Comparison of ENCODE assay signal across 14 mouse cellular contexts in the genomic region with DNA sequence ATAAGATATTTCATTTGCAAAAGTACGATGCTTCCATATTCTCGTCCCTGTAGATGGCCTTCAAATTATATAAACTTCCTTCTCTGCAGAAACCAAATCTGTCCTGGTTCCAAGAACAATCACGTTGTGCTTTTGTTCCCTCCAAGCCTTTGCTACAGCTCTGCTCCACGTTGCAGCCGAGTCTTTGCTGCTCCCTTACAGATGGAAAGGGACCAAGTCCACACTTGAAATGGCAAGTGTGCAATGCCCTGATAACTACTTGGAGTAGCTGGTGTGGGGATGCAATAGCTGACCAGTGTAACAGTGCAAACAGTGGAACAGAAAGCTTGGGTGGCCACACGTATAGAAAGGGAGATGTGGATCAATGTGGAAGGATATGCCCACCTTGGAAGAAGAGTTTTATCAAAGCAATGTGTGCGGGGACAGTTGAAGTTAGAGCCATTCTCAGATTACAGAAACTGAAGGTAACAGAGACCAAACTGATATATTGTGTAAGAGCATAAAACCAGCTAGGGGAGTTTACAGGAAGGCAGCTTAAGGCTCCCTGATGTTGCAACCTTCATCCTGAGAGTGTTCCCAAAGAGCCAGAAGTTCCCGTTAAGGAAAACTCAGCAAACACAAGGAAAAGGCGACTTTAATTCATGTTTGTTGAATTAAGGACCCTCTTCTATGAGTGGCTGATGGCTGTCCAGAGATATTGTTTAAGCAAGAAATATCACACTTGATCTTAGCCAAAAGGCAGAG.
DNase-seq lines count a peak whose midpoint lies in the region; ATAC-seq and TF ChIP-seq lines count a peak whose summit lies in the region.
"Had no signal": no experiment of that assay in that cellular context is flagged by ENCODE, and none has a peak within 500 bp of the region (broad histone marks: within the 10 kb centered on the region; RNA-seq: fewer than 3 reads in every experiment).

No protein-coding gene starts in this region.

- no peak for ATAC-seq in liver, embryonic 12.5 days
- ATAC-seq in liver, postnatal 0 days, result no peak
- ATAC-seq in lung, embryonic 16.5 days (ENCODE audit: low read depth), result peak; percentile 64
- ATAC-seq in megakaryocyte, adult 5-6 weeks (ENCODE audit: poor library complexity, severe bottlenecking), result no peak
- no peak for ATAC-seq in neural tube, embryonic 15.5 days (ENCODE audit: low FRiP score)

- 70% methylated on average over 9 of the region's 9 CpGs for WGBS in heart, embryonic 10.5 days
- WGBS in liver, embryonic 12.5 days (ENCODE audit: insufficient replicate concordance), result 60% methylated on average over 9 of the region's 9 CpGs
- WGBS in liver, postnatal 0 days (ENCODE audit: insufficient replicate concordance), result 64% methylated on average over 9 of the region's 9 CpGs
- WGBS in lung, embryonic 16.5 days, result 35% methylated on average over 9 of the region's 9 CpGs
- 86% methylated on average over 9 of the region's 9 CpGs for WGBS in neural tube, embryonic 15.5 days

- H3K27me3 ChIP-seq in heart, embryonic 10.5 days (ENCODE audit: insufficient read depth, poor library complexity, severe bottlenecking), result no peaks in the 10 kb centered on the region
- H3K27me3 ChIP-seq in liver, embryonic 12.5 days (replicated peaks), result no peaks in the 10 kb centered on the region
- no peaks in the 10 kb centered on the region for H3K27me3 ChIP-seq in liver, postnatal 0 days (ENCODE audit: insufficient read depth, low read length)
- H3K27me3 ChIP-seq in lung, embryonic 16.5 days (ENCODE audit: control insufficient read depth, insufficient read depth, low read depth, low read length), result no peaks in the 10 kb centered on the region
- H3K27me3 ChIP-seq in neural tube, embryonic 15.5 days (replicated peaks), result no peaks in the 10 kb centered on the region

- H3K4me1 ChIP-seq in heart, embryonic 10.5 days, result peaks cover 30% of the 10 kb centered on the region
- H3K4me1 ChIP-seq in liver, embryonic 12.5 days, result no peaks in the 10 kb centered on the region
- H3K4me1 ChIP-seq in liver, postnatal 0 days (ENCODE audit: insufficient read depth), result no peaks in the 10 kb centered on the region
- peaks cover 9% of the 10 kb centered on the region for H3K4me1 ChIP-seq in lung, embryonic 16.5 days (replicated peaks; ENCODE audit: control insufficient read depth, insufficient read depth, low read length)
- peaks cover 15% of the 10 kb centered on the region for H3K4me1 ChIP-seq in neural tube, embryonic 15.5 days

- no peak overlapping the region for H3K9ac ChIP-seq in liver, embryonic 12.5 days
- no peak overlapping the region for H3K9ac ChIP-seq in liver, postnatal 0 days (replicated peaks)
- no peak overlapping the region for H3K9ac ChIP-seq in lung, embryonic 16.5 days (ENCODE audit: low read length)
- no peak overlapping the region for H3K9ac ChIP-seq in neural tube, embryonic 15.5 days (replicated peaks)

- H3K36me3 ChIP-seq in heart, embryonic 10.5 days, result no peaks in the 10 kb centered on the region
- no peaks in the 10 kb centered on the region for H3K36me3 ChIP-seq in liver, embryonic 12.5 days
- no peaks in the 10 kb centered on the region for H3K36me3 ChIP-seq in liver, postnatal 0 days (replicated peaks; ENCODE audit: insufficient read depth, low read length)
- no peaks in the 10 kb centered on the region for H3K36me3 ChIP-seq in lung, embryonic 16.5 days (ENCODE audit: control insufficient read depth, insufficient read depth, low read length)
- H3K36me3 ChIP-seq in neural tube, embryonic 15.5 days, result no peaks in the 10 kb centered on the region
- H3K36me3 ChIP-seq: hindbrain, embryonic 10.5 days had no signal

- TF ChIP-seq EP300 in liver, postnatal 0 days (IDR thresholded peaks at IDR 0.05; ENCODE audit: low read depth), result no peak

- H3K9me3 ChIP-seq in heart, embryonic 10.5 days, result no peaks in the 10 kb centered on the region
- no peaks in the 10 kb centered on the region for H3K9me3 ChIP-seq in liver, embryonic 12.5 days (replicated peaks)
- H3K9me3 ChIP-seq in liver, postnatal 0 days (ENCODE audit: low read length), result no peaks in the 10 kb centered on the region
- H3K9me3 ChIP-seq in lung, embryonic 16.5 days (ENCODE audit: control insufficient read depth, low read length), result peaks cover 4% of the 10 kb centered on the region; the same call in 1 of the 2 replicates
- no peaks in the 10 kb centered on the region for H3K9me3 ChIP-seq in neural tube, embryonic 15.5 days (replicated peaks)
- H3K9me3 ChIP-seq: hindbrain, embryonic 10.5 days had no signal

- H3K4me2 ChIP-seq in liver, embryonic 12.5 days, result no peak overlapping the region
- no peak overlapping the region for H3K4me2 ChIP-seq in liver, postnatal 0 days (ENCODE audit: low read depth, low read length)
- H3K4me2 ChIP-seq in lung, embryonic 16.5 days (ENCODE audit: low read depth, low read length), result no peak overlapping the region
- H3K4me2 ChIP-seq in neural tube, embryonic 15.5 days, result no peak overlapping the region

- no peak for TF ChIP-seq CTCF in liver, postnatal 0 days (IDR thresholded peaks at IDR 0.05; ENCODE audit: low read depth)

- H3K27ac ChIP-seq in heart, embryonic 10.5 days, result peak overlapping the region; percentile 75
- peak overlapping the region; percentile 45; the same call in 1 of the 2 replicates for H3K27ac ChIP-seq in liver, embryonic 12.5 days
- no peak overlapping the region for H3K27ac ChIP-seq in liver, postnatal 0 days (ENCODE audit: low read depth)
- peak overlapping the region; percentile 88 for H3K27ac ChIP-seq in lung, embryonic 16.5 days (ENCODE audit: low read length)
- H3K27ac ChIP-seq in neural tube, embryonic 15.5 days (replicated peaks), result no peak overlapping the region
- H3K27ac ChIP-seq: hindbrain, embryonic 10.5 days had no signal

- no peak overlapping the region for H3K4me3 ChIP-seq in heart, embryonic 10.5 days
- no peak overlapping the region for H3K4me3 ChIP-seq in liver, embryonic 12.5 days
- H3K4me3 ChIP-seq in liver, postnatal 0 days (ENCODE audit: low read depth, low read length), result no peak overlapping the region
- no peak overlapping the region for H3K4me3 ChIP-seq in lung, embryonic 16.5 days (ENCODE audit: low read length)
- H3K4me3 ChIP-seq in neural tube, embryonic 15.5 days (replicated peaks), result no peak overlapping the region
- H3K4me3 ChIP-seq: hindbrain, embryonic 10.5 days had no signal

- DNase-seq in heart, embryonic 10.5 days (ENCODE audit: low spot score), result no peak
- DNase-seq in heart, postnatal 4 days, result no peak
- no peak for DNase-seq in liver, postnatal 0 days
- DNase-seq in cerebellum, adult 18-20 months, result no peak
- DNase-seq: adrenal gland, postnatal 36 days; B cell, adult 2 months; cerebellum, adult 11-12 months; kidney, adult 18-20 months; thymus, postnatal 25 days had no signal

Comparison
In these comparisons a context has a peak if more than half of its experiments do, and no peak if none do; other contexts are left out.
1. H3K27ac ChIP-seq: peak in heart, embryonic 10.5 days (single experiment), liver, embryonic 12.5 days (single experiment) and lung, embryonic 16.5 days (single experiment); none in liver, postnatal 0 days (single experiment) and neural tube, embryonic 15.5 days (single experiment).